Mouse (Mus musculus): ENCODE data around the gene Sema5a. TPM values are rescaled to one million over a fixed set of nuclear protein-coding genes. Genes with fewer than 3 reads are reported as not detected.
A peak's percentile ranks its signal among the peaks of the same experiment; 100 is the strongest.

The Sema5a gene
- total and polyA plus RNA-seq, 2 experiments from 2014 or later, result 7.6 to 21.5 TPM

GRCm38 (mm10) chr15:32615773-32616172 lies 371.2 kb downstream of the Sema5a start:
- ATAC-seq, result no peak
- no peak overlapping the region for H3K27ac ChIP-seq (ENCODE audit: low read depth, low read length)
- TF ChIP-seq CTCF (IDR thresholded peaks at IDR 0.05; ENCODE audit: low read depth), result no peak
- H3K36me3 ChIP-seq (ENCODE audit: insufficient read depth), result no peaks in the 10 kb centered on the region
- 86% methylated on average over 5 of the region's 5 CpGs for WGBS
- no peaks in the 10 kb centered on the region for H3K9me3 ChIP-seq (ENCODE audit: low read length)
- DNase-seq, result no peak
- H3K4me3 ChIP-seq (ENCODE audit: low read depth, low read length), result no peak overlapping the region
- H3K4me2 ChIP-seq (ENCODE audit: low read depth), result no peak overlapping the region
- no peak overlapping the region for H3K9ac ChIP-seq
- no peaks in the 10 kb centered on the region for H3K27me3 ChIP-seq (ENCODE audit: insufficient read depth, low read length)
- no peaks in the 10 kb centered on the region for H3K4me1 ChIP-seq (ENCODE audit: insufficient read depth)

- WGBS, result 37% methylated on average over 2 of the region's 2 CpGs
These were observed 374.6 kb downstream of the Sema5a start for GRCm38 (mm10) chr15:32619199-32619598.

GRCm38 (mm10) chr15:32623037-32623739 lies 378.6 kb downstream of the Sema5a start:
- H3K9me3 ChIP-seq (ENCODE audit: low read length), result no peaks in the 10 kb centered on the region
- H3K9ac ChIP-seq, result no peak overlapping the region
- H3K4me2 ChIP-seq (ENCODE audit: low read depth), result no peak overlapping the region
- no peaks in the 10 kb centered on the region for H3K27me3 ChIP-seq (ENCODE audit: insufficient read depth, low read length)
- DNase-seq (no peak), ATAC-seq (no peak)
- no peaks in the 10 kb centered on the region for H3K4me1 ChIP-seq (ENCODE audit: insufficient read depth)
- no peaks in the 10 kb centered on the region for H3K36me3 ChIP-seq (ENCODE audit: insufficient read depth)
- no peak for TF ChIP-seq CTCF (IDR thresholded peaks at IDR 0.05; ENCODE audit: low read depth)
- WGBS, result 83% methylated on average over 12 of the region's 12 CpGs
- no peak overlapping the region for H3K4me3 ChIP-seq (ENCODE audit: low read depth, low read length)
- no peak overlapping the region for H3K27ac ChIP-seq (ENCODE audit: low read depth, low read length)

More at GRCm38 (mm10) chr15:32619199-32619598, 374.6 kb downstream of the Sema5a start:
- no peaks in the 10 kb centered on the region for H3K36me3 ChIP-seq (ENCODE audit: insufficient read depth)
- no peak overlapping the region for H3K4me3 ChIP-seq (ENCODE audit: low read depth, low read length)
- no peak overlapping the region for H3K9ac ChIP-seq
- DNase-seq (no peak), ATAC-seq (no peak)
- H3K4me2 ChIP-seq (ENCODE audit: low read depth), result no peak overlapping the region
- H3K4me1 ChIP-seq (ENCODE audit: insufficient read depth), result no peaks in the 10 kb centered on the region
- TF ChIP-seq CTCF (IDR thresholded peaks at IDR 0.05; ENCODE audit: low read depth), result no peak
- H3K27ac ChIP-seq (ENCODE audit: low read depth, low read length), result no peak overlapping the region
- H3K9me3 ChIP-seq (ENCODE audit: low read length), result no peaks in the 10 kb centered on the region
- H3K27me3 ChIP-seq (ENCODE audit: insufficient read depth, low read length), result no peaks in the 10 kb centered on the region

- ATAC-seq (no peak), DNase-seq (no peak)
- H3K4me1 ChIP-seq (ENCODE audit: insufficient read depth), result no peaks in the 10 kb centered on the region
- H3K36me3 ChIP-seq (ENCODE audit: insufficient read depth), result no peaks in the 10 kb centered on the region
- no peak for TF ChIP-seq CTCF (IDR thresholded peaks at IDR 0.05; ENCODE audit: low read depth)
- H3K9ac ChIP-seq, result no peak overlapping the region
- no peaks in the 10 kb centered on the region for H3K9me3 ChIP-seq (ENCODE audit: low read length)
- WGBS, result 30% methylated on average over 4 of the region's 4 CpGs
- no peak overlapping the region for H3K27ac ChIP-seq (ENCODE audit: low read depth, low read length)
- H3K27me3 ChIP-seq (ENCODE audit: insufficient read depth, low read length), result no peaks in the 10 kb centered on the region
- H3K4me2 ChIP-seq (ENCODE audit: low read depth), result no peak overlapping the region
- H3K4me3 ChIP-seq (ENCODE audit: low read depth, low read length), result no peak overlapping the region
These were observed 379.5 kb downstream of the Sema5a start for GRCm38 (mm10) chr15:32624106-32624505.

- Histone ChIP-seq H3K4me3 (ENCODE audit: low read depth, low read length) (no peak overlapping the region), H3K27me3 (ENCODE audit: insufficient read depth, low read length) (no peaks in the 10 kb centered on the region), H3K36me3 (ENCODE audit: insufficient read depth) (no peaks in the 10 kb centered on the region), H3K27ac (ENCODE audit: low read depth, low read length) (no peak overlapping the region), H3K4me1 (ENCODE audit: insufficient read depth) (no peaks in the 10 kb centered on the region), H3K9ac (no peak overlapping the region), H3K4me2 (ENCODE audit: low read depth) (no peak overlapping the region), H3K9me3 (ENCODE audit: low read length) (no peaks in the 10 kb centered on the region)
- WGBS, result 96% methylated on average over 2 of the region's 2 CpGs
- DNase-seq (no peak), ATAC-seq (no peak)
- TF ChIP-seq CTCF (IDR thresholded peaks at IDR 0.05; ENCODE audit: low read depth), result no peak
These were observed 381.4 kb downstream of the Sema5a start for GRCm38 (mm10) chr15:32626031-32626430.

GRCm38 (mm10) chr15:32633713-32634112 lies 389.1 kb downstream of the Sema5a start:
- Histone ChIP-seq H3K27me3 (ENCODE audit: insufficient read depth, low read length) (no peaks in the 10 kb centered on the region), H3K4me1 (ENCODE audit: insufficient read depth) (no peaks in the 10 kb centered on the region), H3K27ac (ENCODE audit: low read depth, low read length) (no peak overlapping the region), H3K9me3 (ENCODE audit: low read length) (no peaks in the 10 kb centered on the region), H3K9ac (no peak overlapping the region), H3K4me2 (ENCODE audit: low read depth) (no peak overlapping the region), H3K4me3 (ENCODE audit: low read depth, low read length) (no peak overlapping the region), H3K36me3 (ENCODE audit: insufficient read depth) (no peaks in the 10 kb centered on the region)
- no peak for TF ChIP-seq CTCF (IDR thresholded peaks at IDR 0.05; ENCODE audit: low read depth)
- 80% methylated on average over 8 of the region's 8 CpGs for WGBS
- ATAC-seq (peak; percentile 81), DNase-seq (no peak)

- no peak overlapping the region for H3K27ac ChIP-seq (ENCODE audit: low read depth, low read length)
- no peak for ATAC-seq
- no peaks in the 10 kb centered on the region for H3K4me1 ChIP-seq (ENCODE audit: insufficient read depth)
- H3K9me3 ChIP-seq (ENCODE audit: low read length), result no peaks in the 10 kb centered on the region
- no peak overlapping the region for H3K4me3 ChIP-seq (ENCODE audit: low read depth, low read length)
- 92% methylated on average over 3 of the region's 3 CpGs for WGBS
- no peaks in the 10 kb centered on the region; the same call in 1 of the 2 replicates for H3K36me3 ChIP-seq (ENCODE audit: insufficient read depth)
- H3K9ac ChIP-seq, result no peak overlapping the region
- no peak for DNase-seq
- no peaks in the 10 kb centered on the region for H3K27me3 ChIP-seq (ENCODE audit: insufficient read depth, low read length)
- no peak overlapping the region for H3K4me2 ChIP-seq (ENCODE audit: low read depth)
- TF ChIP-seq CTCF (IDR thresholded peaks at IDR 0.05; ENCODE audit: low read depth), result no peak
These were observed 393.3 kb downstream of the Sema5a start for GRCm38 (mm10) chr15:32637879-32638278.

Measured in forebrain, postnatal 0 days (tissue).